Mouse (Mus musculus): Measurements from ENCODE around the gene Vmn1r114.
"Not testable (repeated sequence)": the region's sequence is repeated elsewhere in the genome, so short reads cannot be mapped to it uniquely, and the experiment has no call there.

Vmn1r114 gene

DNA sequence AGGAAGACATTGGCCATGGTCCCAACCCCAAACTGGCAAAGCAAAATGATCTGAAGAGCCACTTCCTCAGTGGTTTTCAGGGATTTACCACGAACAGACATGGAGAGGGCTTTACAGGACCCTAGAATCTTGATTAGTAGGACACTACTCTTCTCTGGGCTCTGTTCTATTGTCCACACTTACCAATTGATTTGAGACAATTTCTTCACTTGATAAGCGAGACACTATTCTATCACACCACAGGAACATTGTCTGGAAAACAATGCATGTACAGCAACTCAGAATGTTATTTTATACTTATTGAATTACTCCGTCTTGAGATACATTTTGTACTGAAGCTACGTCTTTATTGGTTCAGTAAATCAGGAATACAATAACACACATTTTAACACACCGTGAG is at the start of gene Vmn1r114:
TSS of gene Vmn1r114 (minus strand) at position 101 of the 400 bp plus-strand sequence.
- DNase-seq (ENCODE audit: inconsistent age in 2 of 2, low spot score in 1 of 2), result not testable (repeated sequence)

DNA sequence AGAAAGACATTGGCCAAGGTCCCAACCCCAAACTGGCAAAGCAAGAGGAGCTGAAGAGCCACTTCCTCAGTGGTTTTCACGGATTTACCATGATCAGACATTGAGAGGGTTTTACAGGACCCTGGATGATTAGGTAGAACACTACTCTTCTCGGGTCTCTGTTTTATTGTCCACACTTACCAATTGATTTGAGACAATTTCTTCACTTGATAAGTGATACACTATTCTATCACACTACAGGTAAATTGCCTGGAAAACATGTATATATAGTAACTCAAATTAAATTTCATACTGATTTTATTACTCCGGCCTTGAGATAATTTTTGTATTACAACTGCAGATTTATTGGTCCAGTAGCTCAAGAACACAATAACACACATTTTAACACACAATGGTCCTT is 32.9 kb upstream of the Vmn1r114 start, which contains the start of gene Vmn1r115:
TSS of gene Vmn1r115 (minus strand) at position 101 of the 400 bp plus-strand sequence.
- not testable (repeated sequence) for DNase-seq (ENCODE audit: inconsistent age in 2 of 2, low spot score in 1 of 2)

DNA sequence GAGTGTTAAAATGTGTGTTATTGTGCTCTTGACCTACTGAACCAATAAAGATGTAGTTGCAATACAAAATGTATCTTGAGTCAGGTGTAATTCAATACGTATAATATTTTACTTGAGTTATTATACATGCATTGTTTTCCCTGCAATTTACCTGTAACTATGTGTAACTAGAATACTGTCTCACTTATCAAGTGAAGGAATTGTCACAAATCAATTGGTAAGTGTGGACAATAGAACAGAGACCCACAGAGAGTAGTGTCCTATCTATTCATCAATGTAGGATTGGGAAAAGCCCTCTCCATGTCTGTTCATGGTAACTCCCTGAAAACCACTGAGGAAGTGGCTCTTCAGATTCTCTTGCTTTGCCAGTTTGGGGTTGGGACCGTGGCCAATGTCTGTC is 25.0 kb downstream of the Vmn1r114 start, which contains the start of gene Vmn1r113:
TSS of gene Vmn1r113 (plus strand) at position 301 of the 400 bp plus-strand sequence.
- not testable (repeated sequence) for DNase-seq (ENCODE audit: inconsistent age in 2 of 2, low spot score in 1 of 2)

DNA sequence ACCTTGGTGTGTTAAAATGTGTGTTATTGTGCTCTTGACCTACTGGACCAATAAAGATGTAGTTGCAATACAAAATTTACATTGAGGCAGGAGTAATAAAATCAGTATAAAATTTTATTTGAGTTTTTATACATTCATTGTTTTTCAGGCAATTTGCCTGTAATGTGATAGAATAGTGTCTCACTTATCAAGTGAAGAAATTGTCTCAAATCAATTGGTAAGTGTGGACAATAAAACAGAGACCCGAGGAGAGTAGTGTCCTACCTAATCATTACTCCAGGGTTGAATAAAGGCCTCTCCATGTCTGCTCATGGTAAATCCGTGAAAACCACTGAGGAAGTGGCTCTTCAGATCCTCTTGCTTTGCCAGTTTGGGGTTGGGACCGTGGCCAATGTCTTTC is 41.1 kb downstream of the Vmn1r114 start, which contains the start of gene Vmn1r112:
TSS of gene Vmn1r112 (plus strand) at position 301 of the 400 bp plus-strand sequence.
- DNase-seq (ENCODE audit: inconsistent age in 2 of 2, low spot score in 1 of 2), result not testable (repeated sequence)

All from adrenal gland, adult (tissue).